Comparison of ENCODE assay signal across 8 mouse cellular contexts in the genomic region with DNA sequence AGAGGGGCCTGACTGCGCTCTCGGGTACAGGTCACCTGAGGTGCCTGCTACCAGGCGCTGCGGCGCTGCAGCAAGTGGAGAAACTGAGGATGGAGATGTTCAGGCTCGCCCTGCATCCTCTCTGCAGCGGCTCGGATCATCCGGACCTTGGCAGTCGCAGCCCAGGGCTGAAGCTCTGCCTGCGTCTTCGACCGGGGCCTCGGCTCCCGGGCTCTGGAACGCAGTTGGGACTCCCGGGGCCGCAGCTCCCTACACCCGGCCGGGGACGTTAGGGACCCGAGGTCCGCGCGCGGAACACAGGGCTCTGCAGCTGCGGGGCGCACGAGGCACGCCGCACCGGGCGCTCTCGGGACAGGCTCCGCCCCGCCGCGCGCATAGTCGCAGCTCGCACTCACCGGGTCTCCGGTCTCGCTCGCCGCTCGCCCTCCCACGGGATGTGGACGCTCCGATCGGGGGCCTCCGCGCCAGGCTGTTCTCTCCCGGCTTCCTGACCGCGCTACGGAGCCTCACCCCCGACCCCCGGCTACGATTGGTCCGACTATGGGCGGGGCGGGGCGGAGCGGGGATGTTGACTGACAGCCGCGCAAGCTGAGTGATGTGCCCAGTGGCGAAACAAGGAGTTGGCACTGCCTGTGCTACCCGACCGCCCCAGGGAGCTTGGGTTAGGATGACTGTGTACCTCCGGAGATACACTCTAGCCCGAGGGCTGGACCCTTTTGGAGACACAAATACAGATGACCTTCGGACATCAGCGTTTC. TPM values are rescaled to one million over a fixed set of nuclear protein-coding genes. Genes with fewer than 3 reads are reported as not detected.
DNase-seq lines count a peak whose midpoint lies in the region; ATAC-seq lines count a peak whose summit lies in the region.

Gene Nxpe3 (minus strand): TSS at position 393 of the 758 bp plus-strand sequence.

- no peaks in the 10 kb centered on the region for H3K27me3 ChIP-seq in hindbrain, embryonic 13.5 days

- H3K9ac ChIP-seq in hindbrain, embryonic 13.5 days, result peak within 1 kb of the TSS; percentile 89

- peaks cover 17% of the 10 kb centered on the region for H3K4me1 ChIP-seq in hindbrain, embryonic 13.5 days (replicated peaks)

- DNase-seq in NIH3T3 (ENCODE audit: low read depth), result peak; percentile 90
- peak; percentile 90 for DNase-seq in cerebellum, adult 9-11 months
- DNase-seq in frontal cortex, postnatal 10 days (ENCODE audit: low spot score in 2 of 2), result peak; percentile 84 to 86
- peak; percentile 77 to 90 for DNase-seq in layer of hippocampus, postnatal 25 days (ENCODE audit: extremely low spot score in 1 of 2, low spot score in 1 of 2)
- DNase-seq in lung, postnatal 25 days (ENCODE audit: low spot score), result peak; percentile 86
- DNase-seq in retina, embryonic 14.5 days (ENCODE audit: low spot score), result peak; percentile 90
- peak; percentile 92 for DNase-seq in thymus, postnatal 4 days

- H3K36me3 ChIP-seq in hindbrain, embryonic 13.5 days, result peaks cover 7% of the 10 kb centered on the region

- peak within 1 kb of the TSS; percentile 73 for H3K4me3 ChIP-seq in hindbrain, embryonic 13.5 days

- H3K27ac ChIP-seq in hindbrain, embryonic 13.5 days, result peak within 1 kb of the TSS; percentile 90

- H3K4me2 ChIP-seq in hindbrain, embryonic 13.5 days, result peak within 1 kb of the TSS; percentile 68

- peak; percentile 96 for ATAC-seq in hindbrain, embryonic 13.5 days (ENCODE audit: low FRiP score)

- H3K9me3 ChIP-seq in hindbrain, embryonic 13.5 days, result no peaks in the 10 kb centered on the region

- WGBS in hindbrain, embryonic 13.5 days, result under 1% methylated on average over 70 of the region's 74 CpGs

RNA-seq across cellular contexts. Expression of gene Nxpe3, which starts in this region (rescaled TPM):
- polyA plus RNA-seq in hindbrain, embryonic 13.5 days (2015; fragmentation: Nextera tagmentation; extraction: Ambion mirVana), result 1.1 and 1.2 TPM in 2 replicates
- total RNA-seq in layer of hippocampus, postnatal 25 days (2021), result 10 to 100 TPM; 11.2 to 11.6 TPM

Comparison
In these comparisons a context has a peak if more than half of its experiments do, and no peak if none do; other contexts are left out.
1. Peak in every context shown above with its lines: DNase-seq, ATAC-seq, H3K4me3 ChIP-seq and H3K27ac ChIP-seq.